Mouse (Mus musculus) G1E (cell line): ENCODE data around the gene L3mbtl4.

Source experiments
- CTCF ChIP-seq: IDR thresholded peaks from 2 replicates; pipeline ENCODE4 v1.5.1; 2012; ENCODE audit warnings: low read depth, low read length, inconsistent platforms, mixed read lengths
- GATA1 ChIP-seq: IDR thresholded peaks from 2 replicates; pipeline ENCODE4 v1.6.1; 2012; ENCODE audit warnings: borderline replicate concordance, low read length, inconsistent platforms, mixed read lengths
- GATA2 ChIP-seq: IDR thresholded peaks from 2 replicates; pipeline ENCODE4 v1.6.1; 2012; ENCODE audit warnings: low read depth, low read length, inconsistent platforms, borderline replicate concordance
- POLR2AphosphoS5 ChIP-seq: IDR thresholded peaks from 2 replicates; pipeline ENCODE4 v1.6.1; 2012; ENCODE audit warnings: low read depth, low read length, inconsistent platforms; ENCODE audit not compliant: insufficient replicate concordance
- TAL1 ChIP-seq: conservative IDR thresholded peaks from 2 replicates; pipeline ENCODE4 v1.6.1; 2012; ENCODE audit warnings: low read depth, low read length, inconsistent platforms, mixed read lengths

DNA sequence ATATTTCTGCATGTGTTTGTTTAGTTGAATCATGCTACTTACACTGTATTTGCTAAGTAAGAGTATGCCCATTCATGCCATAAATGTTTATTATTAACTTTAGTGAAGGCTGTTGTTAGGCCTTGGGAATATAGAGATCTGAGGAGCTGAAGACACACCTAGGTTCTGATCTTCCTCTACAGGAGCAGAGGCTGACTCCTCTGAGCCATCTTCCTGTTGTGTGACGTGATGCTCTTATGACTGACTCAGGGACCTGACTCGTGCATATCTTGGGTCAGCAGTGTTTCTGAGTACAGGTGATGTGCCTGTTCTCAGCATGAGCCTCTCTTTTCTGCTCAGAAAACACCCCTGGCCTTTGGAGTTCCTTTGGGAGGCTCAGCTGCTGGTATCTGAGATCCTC lies 7.3 kb downstream of the L3mbtl4 start:
- TF ChIP-seq CTCF (no peak), GATA1 (no peak), GATA2 (no peak), POLR2AphosphoS5 (no peak), TAL1 (no peak)
